Mouse (Mus musculus): ENCODE measurements around the gene Tmbim6. TPM values are rescaled to one million over a fixed set of nuclear protein-coding genes. Genes with fewer than 3 reads are reported as not detected.
"Not testable (repeated sequence)": the region's sequence is repeated elsewhere in the genome, so short reads cannot be mapped to it uniquely, and the experiment has no call there.

Tmbim6 gene
- total RNA-seq, 1 experiment = 436 TPM

DNA sequence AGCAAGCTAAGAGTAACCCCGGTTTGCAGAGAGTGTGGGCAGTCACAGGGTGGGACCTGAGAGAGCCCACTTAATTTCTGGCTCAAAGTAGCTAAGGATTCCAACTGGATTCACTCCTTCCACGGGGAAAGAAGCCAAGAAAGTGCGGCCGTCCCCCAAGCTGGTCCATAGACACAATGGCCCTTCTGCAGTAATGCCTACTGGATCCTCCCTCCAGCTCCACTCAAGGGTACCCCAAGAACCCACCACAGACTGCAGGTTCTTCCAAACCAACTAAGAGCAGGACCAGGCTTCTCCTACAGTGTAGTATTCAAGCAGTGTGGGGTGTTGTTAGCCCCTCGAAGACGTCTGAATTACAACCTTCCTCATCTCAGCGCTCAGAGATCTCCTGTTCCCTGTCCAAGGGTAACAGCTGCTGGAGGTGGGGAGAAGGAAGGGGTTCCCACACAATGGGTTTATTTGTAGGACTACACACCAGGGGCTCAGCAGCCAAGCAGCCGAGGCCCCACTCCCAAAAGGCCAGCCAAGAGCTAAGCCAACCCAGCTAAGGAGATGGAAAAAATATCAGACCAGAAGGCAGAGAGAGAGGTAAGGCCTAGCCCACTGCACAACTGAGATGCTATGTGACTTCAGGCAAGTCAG is 48.3 kb downstream of the Tmbim6 start:
- TF ChIP-seq ZNF384 (IDR thresholded peaks at IDR 0.05; ENCODE audit: low read depth, low read length) (no peak), ZC3H11A (IDR thresholded peaks at IDR 0.05; ENCODE audit: borderline replicate concordance, low read depth, low read length) (no peak), MAFK (IDR thresholded peaks at IDR 0.05; ENCODE audit: insufficient read depth, low read depth, low read length) (no peak), CHD2 (IDR thresholded peaks at IDR 0.05; ENCODE audit: low read depth, low read length) (no peak), HCFC1 (IDR thresholded peaks at IDR 0.05; ENCODE audit: borderline replicate concordance, insufficient read depth, low read length) (no peak)
- Histone ChIP-seq H3K36me3 (ENCODE audit: control insufficient read depth, insufficient read depth, low read length, poor library complexity, severe bottlenecking) (peaks cover 5% of the 10 kb centered on the region; the same call in 1 of the 2 replicates), H3K27ac (ENCODE audit: insufficient read depth, low read depth, low read length, poor library complexity, severe bottlenecking) (no peak overlapping the region), H3K4me1 (ENCODE audit: control insufficient read depth in 2 of 2, insufficient read depth in 2 of 2, low read length in 2 of 2, poor library complexity in 1 of 2) (peaks cover 0 to 12% of the 10 kb centered on the region in 2 experiments; a peak in 2 of 4 replicates), H3K9me3 (ENCODE audit: control insufficient read depth, insufficient read depth, low read depth, low read length) (no peaks in the 10 kb centered on the region), H3K4me3 (ENCODE audit: insufficient read depth in 1 of 2, low read depth in 1 of 2, low read length in 2 of 2, poor library complexity in 1 of 2, severe bottlenecking in 1 of 2) (no peak overlapping the region), H3K9ac (ENCODE audit: insufficient read depth, low read depth, low read length, poor library complexity, severe bottlenecking) (no peak overlapping the region)
- in situ Hi-C loops (cut with MboI; ENCODE audit: low sequenced_read_pairs in 2 of 2, unreplicated experiment in 2 of 2) = no loop called here
- no peak for DNase-seq (ENCODE audit: low read depth, low spot score)

GRCm38 (mm10) chr15:99442358-99442757 is 49.7 kb downstream of the Tmbim6 start:
- H3K36me3 ChIP-seq (ENCODE audit: control insufficient read depth, insufficient read depth, low read length, poor library complexity, severe bottlenecking) = peaks cover 5% of the 10 kb centered on the region; the same call in 1 of the 2 replicates
- no peak overlapping the region for H3K27ac ChIP-seq (ENCODE audit: insufficient read depth, low read depth, low read length, poor library complexity, severe bottlenecking)
- TF ChIP-seq HCFC1 (IDR thresholded peaks at IDR 0.05; ENCODE audit: borderline replicate concordance, insufficient read depth, low read length) = no peak
- no peak for DNase-seq (ENCODE audit: low read depth, low spot score)
- no peak overlapping the region for H3K9ac ChIP-seq (ENCODE audit: insufficient read depth, low read depth, low read length, poor library complexity, severe bottlenecking)
- H3K9me3 ChIP-seq (ENCODE audit: control insufficient read depth, insufficient read depth, low read depth, low read length) = no peaks in the 10 kb centered on the region
- no peak overlapping the region for H3K4me3 ChIP-seq (ENCODE audit: insufficient read depth in 1 of 2, low read depth in 1 of 2, low read length in 2 of 2, poor library complexity in 1 of 2, severe bottlenecking in 1 of 2)
- in situ Hi-C loops (cut with MboI; ENCODE audit: low sequenced_read_pairs in 2 of 2, unreplicated experiment in 2 of 2) = no loop called here
- H3K4me1 ChIP-seq (ENCODE audit: control insufficient read depth in 2 of 2, insufficient read depth in 2 of 2, low read length in 2 of 2, poor library complexity in 1 of 2) = peaks cover 0 to 6% of the 10 kb centered on the region in 2 experiments; a peak in 1 of 4 replicates

- Histone ChIP-seq H3K9me3 (ENCODE audit: control insufficient read depth, insufficient read depth, low read depth, low read length) (no peaks in the 10 kb centered on the region), H3K36me3 (ENCODE audit: control insufficient read depth, insufficient read depth, low read length, poor library complexity, severe bottlenecking) (0 out of 2 replicates have a peak, but pooled peaks cover 2% of the 10 kb centered on the region), H3K4me1 (ENCODE audit: control insufficient read depth in 2 of 2, insufficient read depth in 2 of 2, low read length in 2 of 2, poor library complexity in 1 of 2) (peaks cover 0 to 6% of the 10 kb centered on the region in 2 experiments; a peak in 1 of 4 replicates), H3K27ac (ENCODE audit: insufficient read depth, low read depth, low read length, poor library complexity, severe bottlenecking) (no peak overlapping the region), H3K9ac (ENCODE audit: insufficient read depth, low read depth, low read length, poor library complexity, severe bottlenecking) (no peak overlapping the region), H3K4me3 (ENCODE audit: insufficient read depth in 1 of 2, low read depth in 1 of 2, low read length in 2 of 2, poor library complexity in 1 of 2, severe bottlenecking in 1 of 2) (no peak overlapping the region)
- in situ Hi-C loops (cut with MboI; ENCODE audit: low sequenced_read_pairs in 2 of 2, unreplicated experiment in 2 of 2) = no loop called here
- TF ChIP-seq CHD2 (IDR thresholded peaks at IDR 0.05; ENCODE audit: low read depth, low read length) = no peak
- no peak for TF ChIP-seq ZNF384 (IDR thresholded peaks at IDR 0.05; ENCODE audit: low read depth, low read length)
- TF ChIP-seq MAFK (IDR thresholded peaks at IDR 0.05; ENCODE audit: insufficient read depth, low read depth, low read length) = no peak
- no peak for TF ChIP-seq ZC3H11A (IDR thresholded peaks at IDR 0.05; ENCODE audit: borderline replicate concordance, low read depth, low read length)
- no peak for TF ChIP-seq HCFC1 (IDR thresholded peaks at IDR 0.05; ENCODE audit: borderline replicate concordance, insufficient read depth, low read length)
- DNase-seq (ENCODE audit: low read depth, low spot score) = no peak
Observed at GRCm38 (mm10) chr15:99445567-99445966, 52.9 kb downstream of the Tmbim6 start.

GRCm38 (mm10) chr15:99446136-99446535 is 53.5 kb downstream of the Tmbim6 start:
- H3K36me3 ChIP-seq (ENCODE audit: control insufficient read depth, insufficient read depth, low read length, poor library complexity, severe bottlenecking); H3K9me3 ChIP-seq (ENCODE audit: control insufficient read depth, insufficient read depth, low read depth, low read length); DNase-seq (ENCODE audit: low read depth, low spot score); H3K4me3 ChIP-seq (ENCODE audit: insufficient read depth in 1 of 2, low read depth in 1 of 2, low read length in 2 of 2, poor library complexity in 1 of 2, severe bottlenecking in 1 of 2); H3K9ac ChIP-seq (ENCODE audit: insufficient read depth, low read depth, low read length, poor library complexity, severe bottlenecking); H3K4me1 ChIP-seq (ENCODE audit: control insufficient read depth in 2 of 2, insufficient read depth in 2 of 2, low read length in 2 of 2, poor library complexity in 1 of 2); in situ Hi-C loops (cut with MboI; ENCODE audit: low sequenced_read_pairs in 2 of 2, unreplicated experiment in 2 of 2); H3K27ac ChIP-seq (ENCODE audit: insufficient read depth, low read depth, low read length, poor library complexity, severe bottlenecking): not testable (repeated sequence)

DNA sequence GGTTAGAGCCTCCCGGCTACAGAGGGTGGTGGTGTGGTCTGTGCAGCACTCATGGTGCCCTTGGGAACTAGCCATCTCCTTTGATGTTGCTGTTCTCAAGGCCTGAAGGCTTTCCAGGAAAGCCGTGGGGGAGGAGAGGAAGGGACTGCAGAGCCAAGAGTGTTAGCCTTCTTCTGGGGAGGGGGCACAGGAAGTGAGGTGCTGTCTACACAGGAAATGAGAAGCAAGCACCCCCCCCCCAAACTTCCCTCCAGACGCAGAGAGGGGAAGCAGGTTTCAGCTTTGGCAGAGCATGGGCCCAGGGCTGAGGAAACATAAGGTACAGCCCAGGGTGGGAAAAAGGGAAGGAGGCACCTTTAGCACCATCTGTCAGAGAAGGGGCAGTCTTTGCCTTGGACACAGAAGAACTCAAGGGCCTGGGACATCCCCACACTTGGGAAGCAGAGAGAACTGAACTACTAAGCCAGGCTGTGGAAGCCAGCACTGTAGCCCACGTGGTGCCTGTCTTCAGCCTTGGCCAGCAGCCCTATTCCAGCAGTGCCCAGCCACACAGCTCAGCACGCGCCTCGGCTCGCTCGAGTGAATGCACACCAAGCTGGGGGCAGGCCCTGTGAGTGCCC is 56.6 kb downstream of the Tmbim6 start:
- Histone ChIP-seq H3K4me3 (ENCODE audit: insufficient read depth in 1 of 2, low read depth in 1 of 2, low read length in 2 of 2, poor library complexity in 1 of 2, severe bottlenecking in 1 of 2) (no peak overlapping the region), H3K4me1 (ENCODE audit: control insufficient read depth in 2 of 2, insufficient read depth in 2 of 2, low read length in 2 of 2, poor library complexity in 1 of 2) (peaks cover 0 to 7% of the 10 kb centered on the region in 2 experiments; a peak in 1 of 4 replicates), H3K9me3 (ENCODE audit: control insufficient read depth, insufficient read depth, low read depth, low read length) (no peaks in the 10 kb centered on the region), H3K9ac (ENCODE audit: insufficient read depth, low read depth, low read length, poor library complexity, severe bottlenecking) (no peak overlapping the region), H3K36me3 (ENCODE audit: control insufficient read depth, insufficient read depth, low read length, poor library complexity, severe bottlenecking) (no peaks in the 10 kb centered on the region), H3K27ac (ENCODE audit: insufficient read depth, low read depth, low read length, poor library complexity, severe bottlenecking) (no peak overlapping the region)
- in situ Hi-C loops (cut with MboI; ENCODE audit: low sequenced_read_pairs in 2 of 2, unreplicated experiment in 2 of 2) = no loop called here
- TF ChIP-seq CHD2 (IDR thresholded peaks at IDR 0.05; ENCODE audit: low read depth, low read length) = no peak
- TF ChIP-seq ZC3H11A (IDR thresholded peaks at IDR 0.05; ENCODE audit: borderline replicate concordance, low read depth, low read length) = no peak
- TF ChIP-seq HCFC1 (IDR thresholded peaks at IDR 0.05; ENCODE audit: borderline replicate concordance, insufficient read depth, low read length) = no peak
- no peak for TF ChIP-seq ZNF384 (IDR thresholded peaks at IDR 0.05; ENCODE audit: low read depth, low read length)
- TF ChIP-seq MAFK (IDR thresholded peaks at IDR 0.05; ENCODE audit: insufficient read depth, low read depth, low read length) = no peak
- no peak for DNase-seq (ENCODE audit: low read depth, low spot score)

All from ES-E14 (cell line).